In the genomic region with DNA sequence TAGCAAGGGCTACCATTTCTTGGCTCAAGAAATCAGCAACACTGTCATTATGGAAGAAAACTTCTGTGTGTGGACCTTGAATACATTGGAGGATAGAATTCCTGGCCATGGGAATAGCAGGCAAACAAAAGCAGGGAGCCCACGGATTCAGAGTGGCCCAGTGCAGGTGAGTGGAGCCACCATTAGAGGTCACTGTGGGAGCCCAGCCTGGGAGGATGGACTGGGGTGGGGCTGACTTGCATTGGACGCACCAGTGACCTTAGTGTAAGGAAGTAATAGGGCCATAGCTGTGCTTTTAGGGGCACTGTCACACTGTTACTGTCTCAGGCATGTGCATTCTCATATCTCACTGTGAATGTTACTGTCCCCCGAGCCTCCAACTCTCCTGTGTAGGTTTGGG, we compare ENCODE assay signal across 19 mouse cellular contexts.
DNase-seq lines count a peak whose midpoint lies in the region; ATAC-seq and TF ChIP-seq lines count a peak whose summit lies in the region.
"Had no signal": no experiment of that assay in that cellular context is flagged by ENCODE, and none has a peak within 500 bp of the region (broad histone marks: within the 10 kb centered on the region; RNA-seq: fewer than 3 reads in every experiment).

No protein-coding gene starts in this region.

- no peak for TF ChIP-seq EP300 in heart, postnatal 0 days (IDR thresholded peaks at IDR 0.05; ENCODE audit: low read depth)
- TF ChIP-seq EP300 in stomach, postnatal 0 days (optimal IDR thresholded peaks at IDR 0.05), result no peak

- peak; percentile 2 for DNase-seq in adrenal gland, adult 2 months
- no peak for DNase-seq in adrenal gland, postnatal 4 days (ENCODE audit: low spot score in 2 of 2)
- no peak for DNase-seq in heart, postnatal 0 days (ENCODE audit: low spot score)
- DNase-seq in heart, embryonic 10.5 days (ENCODE audit: low spot score), result no peak
- peak; percentile 32 for DNase-seq in left cerebral cortex, postnatal 4 days
- DNase-seq in left cerebral cortex, adult 9 months (ENCODE audit: low spot score in 2 of 2), result no peak
- no peak for DNase-seq in stomach, postnatal 0 days (ENCODE audit: low spot score)
- DNase-seq: forebrain, postnatal 0 days; gastrocnemius, postnatal 14 days; heart, adult 11 months; lung, postnatal 10 days; right cerebral cortex, postnatal 25 days; spleen, adult 18-20 months; thymus, postnatal 14 days had no signal

- TF ChIP-seq CTCF in heart, postnatal 0 days (IDR thresholded peaks at IDR 0.05; ENCODE audit: low read depth), result peak; percentile 16; the same call in 1 of the 2 replicates
- TF ChIP-seq CTCF in stomach, postnatal 0 days (IDR thresholded peaks at IDR 0.05; ENCODE audit: low read depth), result peak; percentile 41

- WGBS in heart, postnatal 0 days, result 33% methylated on average over 3 of the region's 3 CpGs
- 47% methylated on average over 3 of the region's 3 CpGs for WGBS in heart, embryonic 10.5 days
- WGBS in stomach, postnatal 0 days, result 49% methylated on average over 3 of the region's 3 CpGs

- no peak overlapping the region for H3K27ac ChIP-seq in heart, postnatal 0 days (ENCODE audit: low read depth)
- H3K27ac ChIP-seq in heart, embryonic 10.5 days, result no peak overlapping the region
- H3K27ac ChIP-seq in stomach, postnatal 0 days (replicated peaks), result no peak overlapping the region
- H3K27ac ChIP-seq: embryonic facial prominence, embryonic 12.5 days; heart, embryonic 13.5 days; hindbrain, embryonic 13.5 days; midbrain, embryonic 10.5 days; neural tube, embryonic 15.5 days had no signal

- no peaks in the 10 kb centered on the region for H3K36me3 ChIP-seq in heart, postnatal 0 days (replicated peaks; ENCODE audit: control insufficient read depth, insufficient read depth, low read length)
- H3K36me3 ChIP-seq in heart, embryonic 10.5 days, result no peaks in the 10 kb centered on the region
- no peaks in the 10 kb centered on the region for H3K36me3 ChIP-seq in stomach, postnatal 0 days (ENCODE audit: control insufficient read depth, insufficient read depth, low read length)
- H3K36me3 ChIP-seq: embryonic facial prominence, embryonic 12.5 days; heart, embryonic 13.5 days; hindbrain, embryonic 13.5 days; midbrain, embryonic 10.5 days; neural tube, embryonic 15.5 days had no signal

- no peak for ATAC-seq in heart, postnatal 0 days (ENCODE audit: insufficient read depth, low read depth)
- ATAC-seq in stomach, postnatal 0 days (ENCODE audit: low FRiP score, low TSS enrichment), result no peak
- ATAC-seq: forebrain, postnatal 0 days had no signal

- intact Hi-C loops in left cerebral cortex, postnatal 4 days (cut with DNase I), result no loop called here

- no peaks in the 10 kb centered on the region for H3K4me1 ChIP-seq in heart, postnatal 0 days (ENCODE audit: control insufficient read depth, insufficient read depth)
- no peaks in the 10 kb centered on the region for H3K4me1 ChIP-seq in heart, embryonic 10.5 days
- H3K4me1 ChIP-seq in stomach, postnatal 0 days (replicated peaks; ENCODE audit: control insufficient read depth, insufficient read depth), result no peaks in the 10 kb centered on the region
- H3K4me1 ChIP-seq: embryonic facial prominence, embryonic 12.5 days; heart, embryonic 13.5 days; midbrain, embryonic 10.5 days had no signal

- H3K9me3 ChIP-seq in heart, postnatal 0 days (replicated peaks; ENCODE audit: control insufficient read depth, low read length), result peaks cover 20% of the 10 kb centered on the region
- 0 out of 2 replicates have a peak, but pooled peaks cover 3% of the 10 kb centered on the region for H3K9me3 ChIP-seq in heart, embryonic 10.5 days
- no peaks in the 10 kb centered on the region for H3K9me3 ChIP-seq in stomach, postnatal 0 days (ENCODE audit: control insufficient read depth, low read length)

- H3K9ac ChIP-seq in heart, postnatal 0 days (replicated peaks; ENCODE audit: low read depth, low read length), result no peak overlapping the region
- no peak overlapping the region for H3K9ac ChIP-seq in stomach, postnatal 0 days (ENCODE audit: low read length)
- H3K9ac ChIP-seq: embryonic facial prominence, embryonic 12.5 days; forebrain, postnatal 0 days; heart, embryonic 13.5 days; hindbrain, embryonic 13.5 days; neural tube, embryonic 15.5 days had no signal

- H3K27me3 ChIP-seq in heart, postnatal 0 days (ENCODE audit: control insufficient read depth, insufficient read depth, low read length), result no peaks in the 10 kb centered on the region
- H3K27me3 ChIP-seq in heart, embryonic 10.5 days (ENCODE audit: insufficient read depth, poor library complexity, severe bottlenecking), result no peaks in the 10 kb centered on the region
- no peaks in the 10 kb centered on the region for H3K27me3 ChIP-seq in stomach, postnatal 0 days (ENCODE audit: control insufficient read depth, insufficient read depth, low read length)
- H3K27me3 ChIP-seq: embryonic facial prominence, embryonic 12.5 days; heart, embryonic 13.5 days; hindbrain, embryonic 13.5 days; neural tube, embryonic 15.5 days had no signal

- no peak overlapping the region for H3K4me2 ChIP-seq in heart, postnatal 0 days (ENCODE audit: low read depth, low read length)
- H3K4me2 ChIP-seq in stomach, postnatal 0 days (replicated peaks; ENCODE audit: low read depth), result no peak overlapping the region
- H3K4me2 ChIP-seq: embryonic facial prominence, embryonic 12.5 days; heart, embryonic 13.5 days; hindbrain, embryonic 13.5 days; neural tube, embryonic 15.5 days had no signal

- no peak overlapping the region for H3K4me3 ChIP-seq in heart, postnatal 0 days (ENCODE audit: low read depth, low read length)
- H3K4me3 ChIP-seq in heart, embryonic 10.5 days, result no peak overlapping the region
- H3K4me3 ChIP-seq in stomach, postnatal 0 days (ENCODE audit: low read depth, low read length), result no peak overlapping the region
- H3K4me3 ChIP-seq: embryonic facial prominence, embryonic 12.5 days; heart, embryonic 13.5 days; hindbrain, embryonic 13.5 days; midbrain, embryonic 10.5 days; neural tube, embryonic 15.5 days had no signal

Comparison
In these comparisons a context has a peak if more than half of its experiments do, and no peak if none do; other contexts are left out.
1. DNase-seq: peak in adrenal gland, adult 2 months (single experiment) and left cerebral cortex, postnatal 4 days (single experiment); none in adrenal gland, postnatal 4 days (0 of 2), heart, postnatal 0 days (single experiment), heart, embryonic 10.5 days (single experiment), left cerebral cortex, adult 9 months (0 of 2) and stomach, postnatal 0 days (single experiment).